Mouse (Mus musculus): Measurements from ENCODE around the gene Prss27. TPM values are rescaled to one million over a fixed set of nuclear protein-coding genes. Genes with fewer than 3 reads are reported as not detected.

Prss27 gene
- polyA plus RNA-seq, 2 experiments = 1.4 to 1.5 TPM

GRCm38 (mm10) chr17:23995421-23995820, 42.5 kb upstream of the Prss27 start:
- Histone ChIP-seq H3K9me3 (ENCODE audit: control insufficient read depth, low read length) (no peaks in the 10 kb centered on the region), H3K27ac (replicated peaks; ENCODE audit: low read depth, low read length) (no peak overlapping the region), H3K9ac (ENCODE audit: low read depth, low read length, severe bottlenecking) (no peak overlapping the region), H3K4me3 (replicated peaks; ENCODE audit: low read length) (no peak overlapping the region), H3K4me1 (ENCODE audit: control insufficient read depth, insufficient read depth, low read length) (peaks cover 4% of the 10 kb centered on the region; the same call in 1 of the 2 replicates), H3K27me3 (ENCODE audit: control insufficient read depth, insufficient read depth, low read length) (no peaks in the 10 kb centered on the region), H3K36me3 (ENCODE audit: control insufficient read depth, insufficient read depth, low read length) (no peaks in the 10 kb centered on the region), H3K4me2 (replicated peaks; ENCODE audit: low read depth, low read length, severe bottlenecking) (no peak overlapping the region)
- TF ChIP-seq POLR2A (IDR thresholded peaks at IDR 0.05; ENCODE audit: borderline replicate concordance, extremely low read depth, insufficient read depth, insufficient read length) = no peak
- 39% methylated on average over 1 of the region's 1 CpGs for WGBS
- DNase-seq (ENCODE audit: low spot score) = no peak
- no peak for ATAC-seq (ENCODE audit: low FRiP score, low read depth)

DNA sequence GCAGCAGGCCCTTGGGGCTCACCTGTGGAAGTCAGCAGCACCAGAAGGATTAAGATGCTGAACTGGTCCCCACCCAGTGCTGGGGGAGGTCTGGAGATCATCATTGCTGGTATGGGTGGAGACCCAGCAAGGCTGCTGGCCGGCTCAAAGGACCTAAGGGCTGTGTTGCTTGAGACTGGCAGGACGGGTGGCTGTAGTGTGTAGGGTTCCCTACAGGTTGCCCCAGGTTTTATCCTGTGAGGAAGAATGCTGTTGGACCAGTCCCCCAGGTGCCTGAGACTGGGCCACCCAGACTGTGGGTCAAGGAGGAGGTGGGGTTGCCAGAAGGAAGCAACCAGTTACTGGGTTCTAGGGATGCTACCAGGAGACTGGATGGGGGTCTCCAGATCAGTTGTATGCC, 40.0 kb upstream of the Prss27 start, which contains the start of gene Prss22:
Gene Prss22, minus strand, starts transcription at position 200 of the 400 bp plus-strand sequence.
- Histone ChIP-seq H3K4me2 (replicated peaks; ENCODE audit: low read depth, low read length, severe bottlenecking) (no peak within 1 kb of the TSS), H3K27ac (replicated peaks; ENCODE audit: low read depth, low read length) (no peak within 1 kb of the TSS), H3K9me3 (ENCODE audit: control insufficient read depth, low read length) (no peaks in the 10 kb centered on the region), H3K4me3 (replicated peaks; ENCODE audit: low read length) (no peak within 1 kb of the TSS), H3K27me3 (ENCODE audit: control insufficient read depth, insufficient read depth, low read length) (no peaks in the 10 kb centered on the region), H3K36me3 (ENCODE audit: control insufficient read depth, insufficient read depth, low read length) (no peaks in the 10 kb centered on the region), H3K9ac (ENCODE audit: low read depth, low read length, severe bottlenecking) (no peak within 1 kb of the TSS), H3K4me1 (ENCODE audit: control insufficient read depth, insufficient read depth, low read length) (peaks cover 4% of the 10 kb centered on the region; the same call in 1 of the 2 replicates)
- 50% methylated on average over 2 of the region's 2 CpGs for WGBS
- ATAC-seq (ENCODE audit: low FRiP score, low read depth) (no peak), DNase-seq (ENCODE audit: low spot score) (no peak)
- no peak for TF ChIP-seq POLR2A (IDR thresholded peaks at IDR 0.05; ENCODE audit: borderline replicate concordance, extremely low read depth, insufficient read depth, insufficient read length)

GRCm38 (mm10) chr17:23998383-23998782, 39.6 kb upstream of the Prss27 start:
- no peak for TF ChIP-seq POLR2A (IDR thresholded peaks at IDR 0.05; ENCODE audit: borderline replicate concordance, extremely low read depth, insufficient read depth, insufficient read length)
- Histone ChIP-seq H3K4me3 (replicated peaks; ENCODE audit: low read length) (no peak overlapping the region), H3K9me3 (ENCODE audit: control insufficient read depth, low read length) (no peaks in the 10 kb centered on the region), H3K4me2 (replicated peaks; ENCODE audit: low read depth, low read length, severe bottlenecking) (no peak overlapping the region), H3K27me3 (ENCODE audit: control insufficient read depth, insufficient read depth, low read length) (no peaks in the 10 kb centered on the region), H3K27ac (replicated peaks; ENCODE audit: low read depth, low read length) (no peak overlapping the region), H3K36me3 (ENCODE audit: control insufficient read depth, insufficient read depth, low read length) (no peaks in the 10 kb centered on the region), H3K4me1 (ENCODE audit: control insufficient read depth, insufficient read depth, low read length) (no peaks in the 10 kb centered on the region), H3K9ac (ENCODE audit: low read depth, low read length, severe bottlenecking) (no peak overlapping the region)
- ATAC-seq (ENCODE audit: low FRiP score, low read depth) = no peak
- 55% methylated on average over 6 of the region's 6 CpGs for WGBS
- no peak for DNase-seq (ENCODE audit: low spot score)

- no peak overlapping the region for H3K4me2 ChIP-seq (replicated peaks; ENCODE audit: low read depth, low read length, severe bottlenecking)
- ATAC-seq (ENCODE audit: low FRiP score, low read depth) (no peak), DNase-seq (ENCODE audit: low spot score) (no peak)
- no peak for TF ChIP-seq POLR2A (IDR thresholded peaks at IDR 0.05; ENCODE audit: borderline replicate concordance, extremely low read depth, insufficient read depth, insufficient read length)
- H3K4me3 ChIP-seq (replicated peaks; ENCODE audit: low read length) = no peak overlapping the region
- no peaks in the 10 kb centered on the region for H3K36me3 ChIP-seq (ENCODE audit: control insufficient read depth, insufficient read depth, low read length)
- H3K9me3 ChIP-seq (ENCODE audit: control insufficient read depth, low read length) = no peaks in the 10 kb centered on the region
- H3K27ac ChIP-seq (replicated peaks; ENCODE audit: low read depth, low read length) = no peak overlapping the region
- 39% methylated on average over 5 of the region's 5 CpGs for WGBS
- H3K27me3 ChIP-seq (ENCODE audit: control insufficient read depth, insufficient read depth, low read length) = no peaks in the 10 kb centered on the region
- H3K9ac ChIP-seq (ENCODE audit: low read depth, low read length, severe bottlenecking) = no peak overlapping the region
- H3K4me1 ChIP-seq (ENCODE audit: control insufficient read depth, insufficient read depth, low read length) = no peaks in the 10 kb centered on the region
Observed at GRCm38 (mm10) chr17:24000404-24000803, 37.5 kb upstream of the Prss27 start.

GRCm38 (mm10) chr17:24004071-24004665, 33.8 kb upstream of the Prss27 start:
- no peaks in the 10 kb centered on the region for H3K4me1 ChIP-seq (ENCODE audit: control insufficient read depth, insufficient read depth, low read length)
- H3K4me2 ChIP-seq (replicated peaks; ENCODE audit: low read depth, low read length, severe bottlenecking) = no peak overlapping the region
- H3K36me3 ChIP-seq (ENCODE audit: control insufficient read depth, insufficient read depth, low read length) = no peaks in the 10 kb centered on the region
- no peak for DNase-seq (ENCODE audit: low spot score)
- no peak overlapping the region for H3K4me3 ChIP-seq (replicated peaks; ENCODE audit: low read length)
- TF ChIP-seq POLR2A (IDR thresholded peaks at IDR 0.05; ENCODE audit: borderline replicate concordance, extremely low read depth, insufficient read depth, insufficient read length) = no peak
- no peak overlapping the region for H3K27ac ChIP-seq (replicated peaks; ENCODE audit: low read depth, low read length)
- H3K9me3 ChIP-seq (ENCODE audit: control insufficient read depth, low read length) = no peaks in the 10 kb centered on the region
- no peak overlapping the region for H3K9ac ChIP-seq (ENCODE audit: low read depth, low read length, severe bottlenecking)
- no peak for ATAC-seq (ENCODE audit: low FRiP score, low read depth)
- WGBS = 92% methylated on average over 14 of the region's 14 CpGs
- no peaks in the 10 kb centered on the region for H3K27me3 ChIP-seq (ENCODE audit: control insufficient read depth, insufficient read depth, low read length)
